34 mouse cellular contexts compared by ENCODE assay signal in genomic region chr1:60376556-60376955, GRCm38 (mm10).
"Had no signal": no experiment of that assay in that cellular context is flagged by ENCODE, and none has a peak within 500 bp of the region (broad histone marks: within the 10 kb centered on the region; RNA-seq: fewer than 3 reads in every experiment).

No protein-coding gene starts in this region.

- H3K9me3 ChIP-seq: heart, embryonic 10.5 days; heart, embryonic 13.5 days; heart, embryonic 15.5 days; hindbrain, embryonic 12.5 days; hindbrain, embryonic 13.5 days; hindbrain, embryonic 15.5 days; intestine, embryonic 15.5 days; kidney, embryonic 15.5 days had no signal

- H3K9ac ChIP-seq: heart, embryonic 12.5 days; heart, embryonic 13.5 days; heart, embryonic 15.5 days; hindbrain, embryonic 12.5 days; hindbrain, embryonic 13.5 days; hindbrain, embryonic 14.5 days; hindbrain, embryonic 15.5 days; intestine, embryonic 15.5 days; kidney, embryonic 15.5 days had no signal

- H3K4me3 ChIP-seq: heart, embryonic 10.5 days; heart, embryonic 12.5 days; heart, embryonic 13.5 days; heart, embryonic 15.5 days; hindbrain, embryonic 10.5 days; hindbrain, embryonic 12.5 days; hindbrain, embryonic 13.5 days; hindbrain, embryonic 15.5 days; intestine, embryonic 15.5 days; kidney, embryonic 15.5 days; layer of hippocampus, adult 2 months; left cerebral cortex, adult 2 months had no signal

- H3K4me1 ChIP-seq: heart, embryonic 10.5 days; heart, embryonic 12.5 days; heart, embryonic 13.5 days; heart, embryonic 15.5 days; hindbrain, embryonic 10.5 days; hindbrain, embryonic 12.5 days; hindbrain, embryonic 13.5 days; hindbrain, embryonic 15.5 days; intestine, embryonic 15.5 days; kidney, embryonic 15.5 days had no signal

- H3K27ac ChIP-seq: heart, embryonic 10.5 days; heart, embryonic 13.5 days; heart, embryonic 15.5 days; hindbrain, embryonic 10.5 days; hindbrain, embryonic 12.5 days; hindbrain, embryonic 13.5 days; hindbrain, embryonic 14.5 days; hindbrain, embryonic 15.5 days; hindbrain, postnatal 0 days; intestine, embryonic 15.5 days; kidney, embryonic 15.5 days; kidney, postnatal 0 days; layer of hippocampus, adult 2 months; left cerebral cortex, adult 2 months had no signal

- DNase-seq: heart, postnatal 10 days; heart, postnatal 14 days; heart, postnatal 36 days; heart, postnatal 4 days; kidney, adult 11 months; kidney, adult 2 months; kidney, adult 8-10 months; kidney, adult 9 months; kidney, postnatal 10 days; kidney, postnatal 14 days; kidney, postnatal 25 days; kidney, postnatal 36 days; kidney, postnatal 4 days; layer of hippocampus, adult 9-11 months; layer of hippocampus, postnatal 36 days had no signal

- H3K27me3 ChIP-seq: heart, embryonic 12.5 days; heart, embryonic 13.5 days; heart, embryonic 15.5 days; hindbrain, embryonic 12.5 days; hindbrain, embryonic 13.5 days; hindbrain, embryonic 15.5 days; intestine, embryonic 15.5 days; kidney, embryonic 15.5 days had no signal

- ATAC-seq: hindbrain, embryonic 16.5 days; hindbrain, postnatal 0 days; inflammation-experienced regulatory T-cells, adult 6 months; intestine, embryonic 15.5 days; intestine, embryonic 16.5 days; intestine, postnatal 0 days had no signal
